Mouse (Mus musculus): ENCODE results near the gene Rtn3. TPM values are rescaled to one million over a fixed set of nuclear protein-coding genes. Genes with fewer than 3 reads are reported as not detected.

The Rtn3 gene
- polyA plus RNA-seq, 1 experiment from 2014 or later, result 127 TPM

Small RNAs within 50 kb of the gene (microRNA-seq; reads per million reads assigned to microRNA genes)
- gene Mir6991, result 0.63 reads per million

Other genes with a start within 250 kb of the Rtn3 start
- gene Naa40, start 242.1 kb downstream of the Rtn3 start, polyA plus RNA-seq (2015; fragmentation: Nextera tagmentation; extraction: Ambion mirVana), result 48.2 and 56.2 TPM in 2 replicates
- 13.1 and 16.9 TPM in 2 replicates for gene Rcor2, start 216.0 kb downstream of the Rtn3 start, polyA plus RNA-seq (2015; fragmentation: Nextera tagmentation; extraction: Ambion mirVana)
- gene Mark2, start 141.4 kb downstream of the Rtn3 start, polyA plus RNA-seq (2015; fragmentation: Nextera tagmentation; extraction: Ambion mirVana), result 26.4 and 38.1 TPM in 2 replicates
- gene Spindoc, start 100.3 kb downstream of the Rtn3 start, polyA plus RNA-seq (2015; fragmentation: Nextera tagmentation; extraction: Ambion mirVana), result 16.9 and 18.7 TPM in 2 replicates
- 3.3 and 4.7 TPM in 2 replicates for gene 2700081O15Rik, start 65.7 kb downstream of the Rtn3 start, polyA plus RNA-seq (2015; fragmentation: Nextera tagmentation; extraction: Ambion mirVana)
- 8.7 and 9.0 TPM in 2 replicates for gene Atl3, start 10.8 kb upstream of the Rtn3 start, polyA plus RNA-seq (2015; fragmentation: Nextera tagmentation; extraction: Ambion mirVana)
- 47.0 and 52.7 TPM in 2 replicates for gene Pla2g16, start 74.2 kb upstream of the Rtn3 start, polyA plus RNA-seq (2015; fragmentation: Nextera tagmentation; extraction: Ambion mirVana)
- 0.21 and 0.49 TPM in 2 replicates for gene Lgals12, start 123.9 kb upstream of the Rtn3 start, polyA plus RNA-seq (2015; fragmentation: Nextera tagmentation; extraction: Ambion mirVana)
- gene Hrasls5, start 129.3 kb upstream of the Rtn3 start, polyA plus RNA-seq (2015; fragmentation: Nextera tagmentation; extraction: Ambion mirVana), result not detected in 2 replicates
- gene Slc22a19, start 228.0 kb upstream of the Rtn3 start, polyA plus RNA-seq (2015; fragmentation: Nextera tagmentation; extraction: Ambion mirVana), result 0.09 TPM in 1 of 2 replicates, not detected in the other